Mouse (Mus musculus): ENCODE results near the gene Slc41a2.
"Not testable (repeated sequence)": the region's sequence is repeated elsewhere in the genome, so short reads cannot be mapped to it uniquely, and the experiment has no call there.

The Slc41a2 gene

GRCm38 (mm10) chr10:83351779-83352178, 14.1 kb upstream of the Slc41a2 start:
- DNase-seq (ENCODE audit: low spot score), result not testable (repeated sequence)

- no peak for DNase-seq (ENCODE audit: low spot score)
Observed at GRCm38 (mm10) chr10:83350689-83351088, 13.0 kb upstream of the Slc41a2 start.

- DNase-seq (ENCODE audit: low spot score), result no peak
Observed at GRCm38 (mm10) chr10:83347494-83347893, 9.8 kb upstream of the Slc41a2 start.

- no peak for DNase-seq (ENCODE audit: low spot score)
Observed at GRCm38 (mm10) chr10:83346359-83346736, 8.7 kb upstream of the Slc41a2 start.

DNA sequence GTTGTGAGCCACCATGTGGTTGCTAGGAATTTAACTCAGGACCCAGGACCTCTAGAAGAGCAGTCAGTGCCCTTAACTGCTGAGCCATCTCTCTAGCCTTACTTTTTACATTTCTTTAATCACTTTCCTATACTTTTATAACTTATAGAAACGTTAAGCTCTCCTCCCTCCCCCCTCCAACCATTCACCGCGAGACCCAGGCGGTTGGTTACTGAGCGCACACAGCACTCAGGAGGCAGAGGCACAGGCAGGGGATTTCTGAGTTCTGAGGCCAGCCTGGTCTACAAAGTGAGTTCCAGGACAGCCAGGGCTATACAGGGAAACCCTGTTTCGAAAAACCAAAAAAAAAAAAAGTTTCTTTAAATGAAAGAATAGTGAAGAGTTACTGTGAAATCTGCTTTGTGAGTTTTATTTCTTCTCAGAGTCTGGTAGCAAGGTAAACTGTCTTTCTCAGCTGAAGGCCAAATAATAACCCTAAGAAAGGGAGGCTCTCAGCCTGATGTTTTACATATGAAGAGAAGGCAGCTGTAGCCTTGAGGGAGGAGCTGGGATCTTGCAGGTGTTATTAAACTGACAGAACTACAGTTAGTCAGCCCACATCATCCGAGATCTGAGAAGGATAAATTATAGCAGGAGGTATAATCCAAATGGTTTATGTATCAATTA, 8.1 kb upstream of the Slc41a2 start:
- DNase-seq (ENCODE audit: low spot score), result no peak

- no peak for DNase-seq (ENCODE audit: low spot score)
Observed at GRCm38 (mm10) chr10:83343828-83344685, 6.4 kb upstream of the Slc41a2 start.

GRCm38 (mm10) chr10:83343171-83343570, 5.5 kb upstream of the Slc41a2 start:
- DNase-seq (ENCODE audit: low spot score), result no peak

- DNase-seq (ENCODE audit: low spot score), result no peak
Observed at GRCm38 (mm10) chr10:83341226-83341625, 3.5 kb upstream of the Slc41a2 start.

GRCm38 (mm10) chr10:83337971-83338598, 403 bp upstream of the Slc41a2 start:
- no peak for DNase-seq (ENCODE audit: low spot score)

DNA sequence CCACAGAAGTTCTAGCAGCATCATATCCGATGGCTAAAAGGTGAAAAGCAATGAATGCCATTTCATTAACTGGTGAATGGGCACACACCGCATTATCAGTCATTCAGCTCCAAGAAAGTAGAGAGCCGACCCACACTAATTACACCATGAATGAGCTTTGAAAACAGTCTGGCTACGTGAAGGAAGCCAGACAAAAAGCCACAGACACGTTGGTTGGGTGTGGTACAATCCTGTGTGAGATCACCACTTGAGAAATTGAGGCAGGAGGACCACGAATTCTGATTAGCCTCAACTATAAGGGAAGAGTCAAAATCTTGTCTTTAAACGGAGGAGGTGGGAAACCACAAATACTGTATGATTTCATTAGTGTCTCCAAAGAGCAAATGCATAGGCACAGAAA, 1.3 kb downstream of the Slc41a2 start:
- DNase-seq (ENCODE audit: low spot score), result no peak

DNA sequence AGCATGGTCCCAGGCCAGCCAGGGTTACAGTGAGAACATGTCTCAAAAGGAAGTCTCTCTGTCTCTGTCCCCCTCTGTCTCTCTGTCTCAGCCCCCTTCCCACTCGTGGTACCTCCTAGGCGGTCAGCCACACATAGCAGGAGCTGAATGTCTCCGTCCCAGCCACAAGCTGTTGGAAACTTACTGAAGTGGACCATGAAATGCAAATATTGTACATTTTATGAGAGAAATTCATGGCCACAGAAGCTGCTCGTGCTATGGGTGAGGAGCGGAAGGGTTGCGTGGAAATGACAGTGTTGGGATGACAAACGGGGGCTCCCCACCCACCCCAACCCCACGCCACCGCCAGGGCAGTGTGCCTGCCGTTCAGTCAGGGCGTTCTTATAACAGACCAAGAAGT, 5.1 kb downstream of the Slc41a2 start:
- no peak for DNase-seq (ENCODE audit: low spot score)

DNA sequence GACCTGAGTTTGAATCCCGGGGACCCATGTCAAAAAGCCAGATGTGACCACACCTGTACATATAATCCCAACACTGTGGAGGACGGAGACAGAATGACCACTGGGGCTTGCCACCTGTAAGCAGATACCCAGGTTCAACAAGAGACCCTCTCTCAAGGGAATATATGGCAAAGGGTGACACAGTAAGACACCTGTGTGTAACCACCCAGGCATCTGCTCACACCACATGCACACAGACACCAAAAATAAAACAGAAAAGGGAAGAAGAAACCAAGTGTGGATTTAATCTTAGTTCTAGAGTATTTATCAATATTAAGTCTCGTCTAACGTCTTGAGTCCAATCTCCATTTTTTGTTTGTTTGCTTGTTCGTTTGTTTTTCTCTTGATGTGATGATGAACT, 5.9 kb downstream of the Slc41a2 start:
- no peak for DNase-seq (ENCODE audit: low spot score)

- DNase-seq (ENCODE audit: low spot score), result no peak
Observed at GRCm38 (mm10) chr10:83330336-83330735, 7.3 kb downstream of the Slc41a2 start.

- DNase-seq (ENCODE audit: low spot score), result no peak
Observed at GRCm38 (mm10) chr10:83328791-83329190, 8.9 kb downstream of the Slc41a2 start.

GRCm38 (mm10) chr10:83326648-83327285, 10.9 kb downstream of the Slc41a2 start:
- no peak for DNase-seq (ENCODE audit: low spot score)

GRCm38 (mm10) chr10:83325903-83326302, 11.8 kb downstream of the Slc41a2 start:
- DNase-seq (ENCODE audit: low spot score), result no peak

- DNase-seq (ENCODE audit: low spot score), result no peak
Observed at GRCm38 (mm10) chr10:83324871-83325270, 12.8 kb downstream of the Slc41a2 start.

GRCm38 (mm10) chr10:83322551-83323100, 15.1 kb downstream of the Slc41a2 start:
- DNase-seq (ENCODE audit: low spot score), result no peak

- no peak for DNase-seq (ENCODE audit: low spot score)
Observed at GRCm38 (mm10) chr10:83321528-83321927, 16.2 kb downstream of the Slc41a2 start.

- DNase-seq (ENCODE audit: low spot score), result no peak
Observed at GRCm38 (mm10) chr10:83320870-83321269, 16.8 kb downstream of the Slc41a2 start.

- DNase-seq (ENCODE audit: low spot score), result no peak
Observed at GRCm38 (mm10) chr10:83320396-83320795, 17.3 kb downstream of the Slc41a2 start.

GRCm38 (mm10) chr10:83313033-83313432, 24.6 kb downstream of the Slc41a2 start:
- no peak for DNase-seq (ENCODE audit: low spot score)
